ENCODE assay signal across 7 mouse cellular contexts in the genomic region with DNA sequence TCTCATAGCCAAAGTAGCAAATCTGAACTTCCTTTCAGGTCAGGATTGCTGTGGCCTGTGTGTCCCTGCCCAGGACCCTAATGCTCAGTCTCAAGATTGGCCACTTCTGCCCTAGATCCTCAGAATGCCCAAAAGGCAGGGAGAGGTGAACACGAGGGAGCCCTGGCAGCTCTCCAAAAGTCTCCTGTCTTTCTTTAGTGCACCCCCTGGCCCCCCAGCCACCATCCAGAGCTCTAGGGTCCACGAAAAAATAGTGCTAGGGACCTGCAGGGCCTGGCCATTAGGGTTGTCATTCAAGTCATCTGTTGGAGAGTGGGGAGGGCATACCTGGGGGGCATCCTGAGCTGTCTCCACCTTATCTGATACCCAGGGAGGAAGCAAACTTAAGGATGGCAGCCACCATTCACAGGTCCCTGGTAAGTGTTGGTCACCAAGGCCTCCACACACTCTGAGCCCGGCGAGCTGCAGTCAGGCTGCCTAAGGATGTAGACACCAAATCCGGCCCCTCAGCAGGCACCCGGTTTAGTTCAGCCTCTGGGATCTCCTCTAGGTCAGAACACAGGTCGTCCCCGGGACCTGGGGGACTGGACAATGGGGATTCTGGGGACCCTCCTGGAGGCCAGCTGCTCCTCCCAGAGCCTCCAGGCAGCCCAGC. TPM values are rescaled to one million over a fixed set of nuclear protein-coding genes. Genes with fewer than 3 reads are reported as not detected.
DNase-seq lines count a peak whose midpoint lies in the region; ATAC-seq and TF ChIP-seq lines count a peak whose summit lies in the region.

No protein-coding gene starts in this region.

- 71% methylated on average over 8 of the region's 8 CpGs for WGBS in lung, postnatal 0 days
- 42% methylated on average over 8 of the region's 8 CpGs for WGBS in forebrain, embryonic 14.5 days
- WGBS in limb, embryonic 15.5 days = 67% methylated on average over 8 of the region's 8 CpGs
- 70% methylated on average over 8 of the region's 8 CpGs for WGBS in stomach, embryonic 14.5 days

- 0 out of 2 replicates have a peak, but pooled peaks cover 5% of the 10 kb centered on the region for H3K36me3 ChIP-seq in lung, postnatal 0 days (ENCODE audit: insufficient read depth, low read length)
- H3K36me3 ChIP-seq in forebrain, embryonic 14.5 days (ENCODE audit: control insufficient read depth, insufficient read depth, low read length) = no peaks in the 10 kb centered on the region
- 0 out of 2 replicates have a peak, but pooled peaks cover 4% of the 10 kb centered on the region for H3K36me3 ChIP-seq in limb, embryonic 15.5 days
- no peaks in the 10 kb centered on the region for H3K36me3 ChIP-seq in stomach, embryonic 14.5 days (ENCODE audit: control insufficient read depth, insufficient read depth, low read length)

- H3K4me3 ChIP-seq in lung, postnatal 0 days (ENCODE audit: low read depth, low read length) = 0 out of 2 replicates have a peak overlapping the region, but pooled peaks have one; percentile 64
- peak overlapping the region; percentile 71 for H3K4me3 ChIP-seq in forebrain, embryonic 14.5 days (ENCODE audit: low read depth, low read length)
- H3K4me3 ChIP-seq in limb, embryonic 15.5 days = peak overlapping the region; percentile 80
- peak overlapping the region; percentile 77 for H3K4me3 ChIP-seq in stomach, embryonic 14.5 days (ENCODE audit: low read depth, low read length)

- no peak for TF ChIP-seq EP300 in lung, postnatal 0 days (IDR thresholded peaks at IDR 0.05)

- intact Hi-C loops in gastrocnemius, postnatal 36 days (cut with DNase I) = no loop called here
- intact Hi-C loops in left cerebral cortex, postnatal 36 days (cut with DNase I) = no loop called here

- no peak for DNase-seq in lung, postnatal 0 days (ENCODE audit: low spot score)
- DNase-seq in lung, adult 18-20 months = no peak
- no peak for DNase-seq in forebrain, embryonic 14.5 days (ENCODE audit: low spot score)
- no peak for DNase-seq in gastrocnemius, postnatal 36 days
- DNase-seq in left cerebral cortex, postnatal 36 days (ENCODE audit: low spot score in 2 of 2) = no peak

- H3K27me3 ChIP-seq in lung, postnatal 0 days (replicated peaks; ENCODE audit: insufficient read depth, low read length) = no peaks in the 10 kb centered on the region
- H3K27me3 ChIP-seq in forebrain, embryonic 14.5 days (replicated peaks; ENCODE audit: control insufficient read depth, insufficient read depth, low read length) = no peaks in the 10 kb centered on the region
- no peaks in the 10 kb centered on the region for H3K27me3 ChIP-seq in limb, embryonic 15.5 days
- no peaks in the 10 kb centered on the region for H3K27me3 ChIP-seq in stomach, embryonic 14.5 days (ENCODE audit: control insufficient read depth, insufficient read depth, low read length)

- TF ChIP-seq CTCF in lung, postnatal 0 days (IDR thresholded peaks at IDR 0.05) = no peak

- H3K4me1 ChIP-seq in lung, postnatal 0 days (ENCODE audit: insufficient read depth, low read depth, low read length) = peaks cover 20% of the 10 kb centered on the region; the same call in 1 of the 2 replicates
- H3K4me1 ChIP-seq in forebrain, embryonic 14.5 days (ENCODE audit: control insufficient read depth, insufficient read depth, low read length) = peaks cover 33% of the 10 kb centered on the region
- peaks cover 39% of the 10 kb centered on the region for H3K4me1 ChIP-seq in limb, embryonic 15.5 days
- peaks cover 27% of the 10 kb centered on the region for H3K4me1 ChIP-seq in stomach, embryonic 14.5 days (ENCODE audit: control insufficient read depth, insufficient read depth, low read length)

- no peak overlapping the region for H3K9ac ChIP-seq in lung, postnatal 0 days (replicated peaks; ENCODE audit: low read depth)
- H3K9ac ChIP-seq in forebrain, embryonic 14.5 days (ENCODE audit: low read length) = peak overlapping the region; percentile 93
- H3K9ac ChIP-seq in limb, embryonic 15.5 days = peak overlapping the region; percentile 75
- H3K9ac ChIP-seq in stomach, embryonic 14.5 days (replicated peaks; ENCODE audit: low read depth, low read length) = peak overlapping the region; percentile 74; the same call in 1 of the 2 replicates

- ATAC-seq in lung, postnatal 0 days = no peak
- no peak for ATAC-seq in forebrain, embryonic 14.5 days
- ATAC-seq in limb, embryonic 15.5 days (ENCODE audit: insufficient number of reproducible peaks, low FRiP score, low TSS enrichment, low read depth) = no peak
- ATAC-seq in stomach, embryonic 14.5 days (ENCODE audit: insufficient number of reproducible peaks, insufficient read depth, low FRiP score, low read depth) = no peak

- H3K27ac ChIP-seq in lung, postnatal 0 days (ENCODE audit: low read length) = no peak overlapping the region
- H3K27ac ChIP-seq in forebrain, embryonic 14.5 days (ENCODE audit: low read depth, low read length) = no peak overlapping the region
- H3K27ac ChIP-seq in limb, embryonic 15.5 days = no peak overlapping the region
- H3K27ac ChIP-seq in stomach, embryonic 14.5 days (ENCODE audit: low read length) = no peak overlapping the region

- peak overlapping the region; percentile 94 for H3K4me2 ChIP-seq in lung, postnatal 0 days (replicated peaks; ENCODE audit: low read depth, low read length)
- H3K4me2 ChIP-seq in forebrain, embryonic 14.5 days (ENCODE audit: low read length) = peak overlapping the region; percentile 88
- H3K4me2 ChIP-seq in limb, embryonic 15.5 days = peak overlapping the region; percentile 98
- H3K4me2 ChIP-seq in stomach, embryonic 14.5 days (replicated peaks; ENCODE audit: low read depth, low read length) = peak overlapping the region; percentile 97

- H3K9me3 ChIP-seq in lung, postnatal 0 days (ENCODE audit: low read length) = no peaks in the 10 kb centered on the region
- H3K9me3 ChIP-seq in forebrain, embryonic 14.5 days (replicated peaks; ENCODE audit: control insufficient read depth, low read length) = no peaks in the 10 kb centered on the region
- H3K9me3 ChIP-seq in limb, embryonic 15.5 days = no peaks in the 10 kb centered on the region
- H3K9me3 ChIP-seq in stomach, embryonic 14.5 days (ENCODE audit: control insufficient read depth, low read depth, low read length) = no peaks in the 10 kb centered on the region

RNA-seq across cellular contexts. Expression of a gene that starts 2.1 kb away (rescaled TPM):
- 63.7 and 75.1 TPM in 2 replicates for polyA plus RNA-seq in lung, postnatal 0 days (2015; fragmentation: Nextera tagmentation; extraction: Ambion mirVana)
- polyA plus RNA-seq in forebrain, embryonic 14.5 days (2014; fragmentation: Nextera tagmentation; extraction: Ambion mirVana) = 217 and 240 TPM in 2 replicates
- 73.6 and 91.2 TPM in 2 replicates for polyA plus RNA-seq in limb, embryonic 15.5 days (2015; fragmentation: Nextera tagmentation; extraction: Ambion mirVana)
- 65.7 and 78.1 TPM in 2 replicates for polyA plus RNA-seq in stomach, embryonic 14.5 days (2014; fragmentation: Nextera tagmentation; extraction: Ambion mirVana)
- 1 to 10 TPM; 7.5 to 7.9 TPM for total RNA-seq in gastrocnemius, postnatal 36 days (2021)
- total RNA-seq in left cerebral cortex, postnatal 36 days (2021) = 10 to 100 TPM; 14.9 to 18.8 TPM

RNA-seq across cellular contexts. Expression of a gene that starts 13.1 kb away (rescaled TPM):
- 90.5 and 94.0 TPM in 2 replicates for polyA plus RNA-seq in lung, postnatal 0 days (2015; fragmentation: Nextera tagmentation; extraction: Ambion mirVana)
- polyA plus RNA-seq in forebrain, embryonic 14.5 days (2014; fragmentation: Nextera tagmentation; extraction: Ambion mirVana) = 151 and 162 TPM in 2 replicates
- 143 and 155 TPM in 2 replicates for polyA plus RNA-seq in limb, embryonic 15.5 days (2015; fragmentation: Nextera tagmentation; extraction: Ambion mirVana)
- polyA plus RNA-seq in stomach, embryonic 14.5 days (2014; fragmentation: Nextera tagmentation; extraction: Ambion mirVana) = 134 and 146 TPM in 2 replicates
- 10 to 100 TPM; 33.2 TPM for total RNA-seq in gastrocnemius, postnatal 36 days (2021)
- total RNA-seq in left cerebral cortex, postnatal 36 days (2021) = 10 to 100 TPM; 54.5 to 62.4 TPM

RNA-seq across cellular contexts. Expression of a gene that starts 45.5 kb away (rescaled TPM):
- polyA plus RNA-seq in lung, postnatal 0 days (2015; fragmentation: Nextera tagmentation; extraction: Ambion mirVana) = 0.47 and 0.71 TPM in 2 replicates
- polyA plus RNA-seq in forebrain, embryonic 14.5 days (2014; fragmentation: Nextera tagmentation; extraction: Ambion mirVana) = 0.12 and 0.27 TPM in 2 replicates
- 1.6 and 2.1 TPM in 2 replicates for polyA plus RNA-seq in limb, embryonic 15.5 days (2015; fragmentation: Nextera tagmentation; extraction: Ambion mirVana)
- polyA plus RNA-seq in stomach, embryonic 14.5 days (2014; fragmentation: Nextera tagmentation; extraction: Ambion mirVana) = 2.1 and 2.5 TPM in 2 replicates
- 1 to 10 TPM; 1.8 to 2.1 TPM for total RNA-seq in gastrocnemius, postnatal 36 days (2021)
- under 1 TPM; 0.14 to 0.76 TPM for total RNA-seq in left cerebral cortex, postnatal 36 days (2021)

RNA-seq across cellular contexts. Expression of a gene that starts 47.4 kb away (rescaled TPM):
- 6.3 and 7.3 TPM in 2 replicates for polyA plus RNA-seq in lung, postnatal 0 days (2015; fragmentation: Nextera tagmentation; extraction: Ambion mirVana)
- polyA plus RNA-seq in forebrain, embryonic 14.5 days (2014; fragmentation: Nextera tagmentation; extraction: Ambion mirVana) = 2.6 and 4.5 TPM in 2 replicates
- polyA plus RNA-seq in limb, embryonic 15.5 days (2015; fragmentation: Nextera tagmentation; extraction: Ambion mirVana) = 3.7 and 4.6 TPM in 2 replicates
- 7.3 and 9.5 TPM in 2 replicates for polyA plus RNA-seq in stomach, embryonic 14.5 days (2014; fragmentation: Nextera tagmentation; extraction: Ambion mirVana)
- 1 to 10 TPM; 6.7 to 9.9 TPM for total RNA-seq in gastrocnemius, postnatal 36 days (2021)
- total RNA-seq in left cerebral cortex, postnatal 36 days (2021) = 10 to 100 TPM; 28.9 to 37.8 TPM
